Mouse (Mus musculus) gastrocnemius, adult 2 months (tissue): ENCODE results near the gene Grin2c. TPM values are rescaled to one million over a fixed set of nuclear protein-coding genes. Genes with fewer than 3 reads are reported as not detected.

Experiments used
- DNase-seq: peaks from one replicate; pipeline ENCODE4 v3.0.0; 2022
- H3K27ac ChIP-seq: fragments of 200-600 bp; 2 replicates; pipeline ENCODE4 v1.8.1; 2022; ENCODE audit warnings: mild to moderate bottlenecking
- H3K4me3 ChIP-seq: fragments of 200-600 bp; 2 replicates; pipeline ENCODE4 v1.8.1; 2022; ENCODE audit warnings: mild to moderate bottlenecking, moderate library complexity
- CTCF ChIP-seq: fragments of 200-600 bp; IDR thresholded peaks from 2 replicates; pipeline ENCODE4 v1.8.1; 2022; ENCODE audit warnings: antibody characterized with exemption, mild to moderate bottlenecking, moderate library complexity
- intact Hi-C: fragments of 180-260 bp; cut with DNase I; formaldehyde crosslinking; loops from one replicate; pipeline ENCODE4 v1.15.1; 2025
- total RNA-seq, 2 experiments: library from RNA; stranded (reverse); gene quantifications; 2 replicates each; pipeline ENCODE4 v1.2.3; 2021

The Grin2c gene
- total RNA-seq, 2 experiments from 2014 or later = 0.06 TPM; not detected in 1

GRCm38 (mm10) chr11:115249721-115250404, 17.2 kb downstream of the Grin2c start:
- intact Hi-C loops = no loop called here
- TF ChIP-seq CTCF = peak; percentile 35
- Histone ChIP-seq H3K27ac (no peak overlapping the region), H3K4me3 (peak overlapping the region; percentile 62)
- peak; percentile 69 for DNase-seq

- Histone ChIP-seq H3K27ac (no peak overlapping the region), H3K4me3 (no peak overlapping the region)
- no peak for DNase-seq
- intact Hi-C loops = no loop called here
- TF ChIP-seq CTCF = no peak
Observed at GRCm38 (mm10) chr11:115247945-115248344, 19.1 kb downstream of the Grin2c start.

GRCm38 (mm10) chr11:115247240-115247639, 19.8 kb downstream of the Grin2c start:
- Histone ChIP-seq H3K27ac (no peak overlapping the region), H3K4me3 (no peak overlapping the region)
- intact Hi-C loops = no loop called here
- TF ChIP-seq CTCF = no peak
- DNase-seq = no peak

- intact Hi-C loops = no loop called here
- peak; percentile 66 for DNase-seq
- no peak for TF ChIP-seq CTCF
Observed at GRCm38 (mm10) chr11:115246386-115246785, 20.7 kb downstream of the Grin2c start.

GRCm38 (mm10) chr11:115244840-115245239, 22.2 kb downstream of the Grin2c start:
- intact Hi-C loops = no loop called here
- no peak overlapping the region for H3K27ac ChIP-seq
- H3K4me3 ChIP-seq = no peak overlapping the region
- no peak for DNase-seq
- no peak for TF ChIP-seq CTCF

More at GRCm38 (mm10) chr11:115246386-115246785, 20.7 kb downstream of the Grin2c start:
- Histone ChIP-seq H3K27ac (no peak overlapping the region), H3K4me3 (no peak overlapping the region)

GRCm38 (mm10) chr11:115243783-115244182, 23.3 kb downstream of the Grin2c start:
- intact Hi-C loops = no loop called here
- no peak overlapping the region for H3K27ac ChIP-seq
- TF ChIP-seq CTCF = no peak
- DNase-seq = no peak
- H3K4me3 ChIP-seq = no peak overlapping the region

- no peak for TF ChIP-seq CTCF
- Histone ChIP-seq H3K4me3 (no peak overlapping the region), H3K27ac (no peak overlapping the region)
- no peak for DNase-seq
- intact Hi-C loops = no loop called here
Observed at GRCm38 (mm10) chr11:115242746-115243145, 24.3 kb downstream of the Grin2c start.

GRCm38 (mm10) chr11:115241402-115241801, 25.6 kb downstream of the Grin2c start:
- Histone ChIP-seq H3K27ac (peak overlapping the region; percentile 77), H3K4me3 (no peak overlapping the region)
- no peak for TF ChIP-seq CTCF
- intact Hi-C loops = no loop called here
- DNase-seq = peak; percentile 93

GRCm38 (mm10) chr11:115236570-115236969, 30.5 kb downstream of the Grin2c start:
- H3K27ac ChIP-seq = no peak overlapping the region
- H3K4me3 ChIP-seq = no peak overlapping the region
- intact Hi-C loops = no loop called here
- no peak for TF ChIP-seq CTCF
- DNase-seq = no peak

- no peak overlapping the region for H3K4me3 ChIP-seq
- TF ChIP-seq CTCF = no peak
- intact Hi-C loops = no loop called here
- peak; percentile 51 for DNase-seq
- no peak overlapping the region for H3K27ac ChIP-seq
Observed at GRCm38 (mm10) chr11:115234320-115235044, 32.6 kb downstream of the Grin2c start.

GRCm38 (mm10) chr11:115233526-115234290, 33.3 kb downstream of the Grin2c start:
- TF ChIP-seq CTCF = peak; percentile 52
- intact Hi-C loops = no loop called here
- peak; percentile 30 for DNase-seq
- Histone ChIP-seq H3K4me3 (no peak overlapping the region), H3K27ac (no peak overlapping the region)

GRCm38 (mm10) chr11:115232889-115233288, 34.2 kb downstream of the Grin2c start:
- no peak for TF ChIP-seq CTCF
- intact Hi-C loops = no loop called here
- no peak for DNase-seq

GRCm38 (mm10) chr11:115231924-115232323, 35.1 kb downstream of the Grin2c start:
- Histone ChIP-seq H3K4me3 (no peak overlapping the region), H3K27ac (peak overlapping the region; percentile 43; the same call in 1 of the 2 replicates)
- intact Hi-C loops = no loop called here
- no peak for TF ChIP-seq CTCF
- no peak for DNase-seq

More at GRCm38 (mm10) chr11:115232889-115233288, 34.2 kb downstream of the Grin2c start:
- Histone ChIP-seq H3K4me3 (no peak overlapping the region), H3K27ac (no peak overlapping the region)
